Mouse (Mus musculus): ENCODE data around the gene Cgas.

The Cgas gene

GRCm38 (mm10) chr9:78457026-78457425, 14.0 kb upstream of the Cgas start:
- no peak for DNase-seq (ENCODE audit: low read depth, low spot score)

GRCm38 (mm10) chr9:78451382-78451781, 8.3 kb upstream of the Cgas start:
- DNase-seq (ENCODE audit: low read depth, low spot score): no peak

GRCm38 (mm10) chr9:78450404-78450803, 7.4 kb upstream of the Cgas start:
- DNase-seq (ENCODE audit: low read depth, low spot score): no peak

- DNase-seq (ENCODE audit: low read depth, low spot score): peak; percentile 95
Measured at GRCm38 (mm10) chr9:78447973-78448873, 5.2 kb upstream of the Cgas start, which contains the start of the genes Mto1 and Gm17324. Gene Mto1 (plus strand): TSS chr9:78448208. Gene Gm17324 (minus strand): TSS chr9:78448786.

GRCm38 (mm10) chr9:78447606-78447972, 4.6 kb upstream of the Cgas start:
- no peak for DNase-seq (ENCODE audit: low read depth, low spot score)

GRCm38 (mm10) chr9:78442237-78442578, 829 bp downstream of the Cgas start:
- no peak for DNase-seq (ENCODE audit: low read depth, low spot score)

GRCm38 (mm10) chr9:78439426-78439825, 3.6 kb downstream of the Cgas start:
- no peak for DNase-seq (ENCODE audit: low read depth, low spot score)

GRCm38 (mm10) chr9:78432471-78432870, 10.6 kb downstream of the Cgas start:
- no peak for DNase-seq (ENCODE audit: low read depth, low spot score)

- DNase-seq (ENCODE audit: low read depth, low spot score): no peak
Measured at GRCm38 (mm10) chr9:78430486-78430885, 12.6 kb downstream of the Cgas start.

GRCm38 (mm10) chr9:78429551-78429950, 13.5 kb downstream of the Cgas start:
- DNase-seq (ENCODE audit: low read depth, low spot score): no peak

- DNase-seq (ENCODE audit: low read depth, low spot score): no peak
Measured at GRCm38 (mm10) chr9:78428870-78429432, 14.1 kb downstream of the Cgas start.

GRCm38 (mm10) chr9:78428185-78428584, 14.9 kb downstream of the Cgas start:
- DNase-seq (ENCODE audit: low read depth, low spot score): no peak

- DNase-seq (ENCODE audit: low read depth, low spot score): no peak
Measured at GRCm38 (mm10) chr9:78427362-78427781, 15.7 kb downstream of the Cgas start.

- no peak for DNase-seq (ENCODE audit: low read depth, low spot score)
Measured at GRCm38 (mm10) chr9:78401596-78401995, 41.4 kb downstream of the Cgas start.

GRCm38 (mm10) chr9:78400570-78400969, 42.5 kb downstream of the Cgas start:
- DNase-seq (ENCODE audit: low read depth, low spot score): no peak

GRCm38 (mm10) chr9:78396517-78396916, 46.5 kb downstream of the Cgas start:
- no peak for DNase-seq (ENCODE audit: low read depth, low spot score)

GRCm38 (mm10) chr9:78395630-78396351, 47.2 kb downstream of the Cgas start, which contains the start of gene Ddx43:
Gene Ddx43 (plus strand): TSS chr9:78395777.
- DNase-seq (ENCODE audit: low read depth, low spot score): peak; percentile 50

- DNase-seq (ENCODE audit: low read depth, low spot score): no peak
Measured at GRCm38 (mm10) chr9:78395244-78395629, 47.8 kb downstream of the Cgas start.

- DNase-seq (ENCODE audit: low read depth, low spot score): no peak
Measured at GRCm38 (mm10) chr9:78394602-78395001, 48.4 kb downstream of the Cgas start.

GRCm38 (mm10) chr9:78393741-78394140, 49.3 kb downstream of the Cgas start:
- no peak for DNase-seq (ENCODE audit: low read depth, low spot score)

GRCm38 (mm10) chr9:78389981-78390380, 53.1 kb downstream of the Cgas start:
- no peak for DNase-seq (ENCODE audit: low read depth, low spot score)

GRCm38 (mm10) chr9:78386947-78387346, 56.1 kb downstream of the Cgas start:
- no peak for DNase-seq (ENCODE audit: low read depth, low spot score)

Measured in forelimb bud, embryonic 11.5 days (tissue).